Mouse (Mus musculus): ENCODE data around the gene Naa80. TPM values are rescaled to one million over a fixed set of nuclear protein-coding genes. Genes with fewer than 3 reads are reported as not detected.

Gene Naa80
- total and polyA plus RNA-seq, 2 experiments: 12.3 to 130 TPM

DNA sequence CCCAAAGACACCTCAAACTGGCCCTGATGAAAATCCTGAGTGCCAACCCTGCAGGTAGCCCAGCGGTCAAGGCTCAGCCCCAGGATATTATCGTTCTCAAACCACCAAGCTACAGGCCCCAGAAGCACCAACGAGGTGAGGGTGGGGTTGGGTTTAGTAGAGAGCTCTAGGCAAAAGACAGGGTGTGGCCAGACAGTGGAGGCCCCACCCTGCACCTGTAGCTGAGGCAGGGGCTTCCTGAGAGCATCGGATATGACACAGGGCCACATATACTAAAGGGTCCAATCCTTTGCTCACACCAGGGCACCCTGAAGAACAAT is 50.7 kb downstream of the Naa80 start:
- TF ChIP-seq POLR2A (IDR thresholded peaks at IDR 0.05; ENCODE audit: extremely low read depth, insufficient read depth, low read length) (no peak), CTCF (IDR thresholded peaks at IDR 0.05; ENCODE audit: low read depth, low read length) (no peak)
- Histone ChIP-seq H3K27ac (replicated peaks; ENCODE audit: insufficient read depth, low read depth, low read length) (peak overlapping the region; percentile 12), H3K79me2 (ENCODE audit: control insufficient read depth, insufficient read depth, low read length) (peaks cover 75% of the 10 kb centered on the region), H3K36me3 (ENCODE audit: control insufficient read depth, insufficient read depth, low read length) (no peaks in the 10 kb centered on the region), H3K4me1 (ENCODE audit: control insufficient read depth, insufficient read depth, low read length) (peaks cover 17% of the 10 kb centered on the region), H3K4me3 (ENCODE audit: insufficient read depth, low read depth, low read length) (no peak overlapping the region), H3K9ac (ENCODE audit: low read depth, low read length) (peak overlapping the region; percentile 33), H3K27me3 (ENCODE audit: control insufficient read depth, insufficient read depth, low read length) (no peaks in the 10 kb centered on the region)
- no peak for DNase-seq (ENCODE audit: extremely low read depth, low read depth, low spot score)
- 65% methylated on average over 4 of the region's 4 CpGs for WGBS

DNA sequence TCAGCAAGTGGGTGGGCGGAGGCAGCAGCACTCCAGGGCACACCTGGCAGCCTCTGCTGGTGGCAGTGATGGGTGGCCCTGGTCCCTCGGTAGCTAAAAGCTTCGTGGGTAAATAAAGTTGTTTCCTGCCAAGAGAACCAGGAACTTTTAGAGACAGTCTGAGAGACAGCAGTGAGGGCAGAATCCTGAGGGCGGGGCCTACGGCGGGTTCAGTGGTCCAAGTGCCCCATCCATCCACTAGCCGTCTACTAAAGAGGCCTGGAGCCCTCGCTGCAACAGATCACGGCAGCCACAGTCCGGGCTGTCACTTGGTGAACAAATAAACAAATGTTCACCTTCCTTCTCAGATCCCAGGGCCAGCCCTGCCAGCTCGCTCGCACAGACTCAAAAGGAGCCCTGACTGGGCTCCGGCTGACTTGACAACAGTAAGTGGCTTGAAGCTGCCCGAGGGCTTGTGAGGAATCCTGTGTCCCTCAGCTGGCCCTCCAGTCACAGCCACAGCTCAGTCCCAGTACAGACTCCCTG is 51.3 kb downstream of the Naa80 start:
- peaks cover 73% of the 10 kb centered on the region for H3K79me2 ChIP-seq (ENCODE audit: control insufficient read depth, insufficient read depth, low read length)
- peak overlapping the region; percentile 10; the same call in 1 of the 2 replicates for H3K27ac ChIP-seq (replicated peaks; ENCODE audit: insufficient read depth, low read depth, low read length)
- peak overlapping the region; percentile 9; the same call in 1 of the 2 replicates for H3K4me3 ChIP-seq (ENCODE audit: insufficient read depth, low read depth, low read length)
- H3K27me3 ChIP-seq (ENCODE audit: control insufficient read depth, insufficient read depth, low read length): no peaks in the 10 kb centered on the region
- TF ChIP-seq CTCF (IDR thresholded peaks at IDR 0.05; ENCODE audit: low read depth, low read length) (no peak), POLR2A (IDR thresholded peaks at IDR 0.05; ENCODE audit: extremely low read depth, insufficient read depth, low read length) (no peak)
- WGBS: 51% methylated on average over 14 of the region's 14 CpGs
- no peak overlapping the region; the same call in 1 of the 2 replicates for H3K9ac ChIP-seq (ENCODE audit: low read depth, low read length)
- peaks cover 14% of the 10 kb centered on the region; the same call in 1 of the 2 replicates for H3K4me1 ChIP-seq (ENCODE audit: control insufficient read depth, insufficient read depth, low read length)
- DNase-seq (ENCODE audit: extremely low read depth, low read depth, low spot score): no peak
- H3K36me3 ChIP-seq (ENCODE audit: control insufficient read depth, insufficient read depth, low read length): no peaks in the 10 kb centered on the region

DNA sequence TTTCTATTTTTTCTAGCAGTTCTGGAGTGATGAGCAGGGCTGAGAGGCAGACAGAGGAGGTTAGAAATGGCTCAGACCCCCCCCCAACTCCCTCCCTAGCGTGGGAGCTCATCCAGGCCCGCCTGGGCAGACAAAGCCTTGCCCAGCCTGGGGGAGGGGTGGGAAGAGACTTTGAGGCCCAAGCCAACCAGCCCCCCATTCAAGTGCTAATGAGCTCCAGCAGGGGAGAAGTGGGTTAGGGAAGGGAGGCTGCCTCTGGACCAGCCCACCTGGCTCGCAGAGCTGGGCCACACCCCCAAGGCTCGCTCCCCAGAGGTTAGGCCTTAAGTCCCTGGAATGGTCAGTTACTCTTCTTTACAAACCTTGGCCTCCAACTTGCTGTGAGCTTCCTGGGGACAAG is 51.9 kb downstream of the Naa80 start:
- DNase-seq (ENCODE audit: extremely low read depth, low read depth, low spot score): no peak
- TF ChIP-seq POLR2A (IDR thresholded peaks at IDR 0.05; ENCODE audit: extremely low read depth, insufficient read depth, low read length) (no peak), CTCF (IDR thresholded peaks at IDR 0.05; ENCODE audit: low read depth, low read length) (no peak)
- Histone ChIP-seq H3K4me1 (ENCODE audit: control insufficient read depth, insufficient read depth, low read length) (peaks cover 13% of the 10 kb centered on the region; the same call in 1 of the 2 replicates), H3K27ac (replicated peaks; ENCODE audit: insufficient read depth, low read depth, low read length) (no peak overlapping the region), H3K9ac (ENCODE audit: low read depth, low read length) (no peak overlapping the region), H3K36me3 (ENCODE audit: control insufficient read depth, insufficient read depth, low read length) (no peaks in the 10 kb centered on the region), H3K79me2 (ENCODE audit: control insufficient read depth, insufficient read depth, low read length) (peaks cover 69% of the 10 kb centered on the region), H3K4me3 (ENCODE audit: insufficient read depth, low read depth, low read length) (no peak overlapping the region), H3K27me3 (ENCODE audit: control insufficient read depth, insufficient read depth, low read length) (no peaks in the 10 kb centered on the region)
- 59% methylated on average over 4 of the region's 4 CpGs for WGBS

DNA sequence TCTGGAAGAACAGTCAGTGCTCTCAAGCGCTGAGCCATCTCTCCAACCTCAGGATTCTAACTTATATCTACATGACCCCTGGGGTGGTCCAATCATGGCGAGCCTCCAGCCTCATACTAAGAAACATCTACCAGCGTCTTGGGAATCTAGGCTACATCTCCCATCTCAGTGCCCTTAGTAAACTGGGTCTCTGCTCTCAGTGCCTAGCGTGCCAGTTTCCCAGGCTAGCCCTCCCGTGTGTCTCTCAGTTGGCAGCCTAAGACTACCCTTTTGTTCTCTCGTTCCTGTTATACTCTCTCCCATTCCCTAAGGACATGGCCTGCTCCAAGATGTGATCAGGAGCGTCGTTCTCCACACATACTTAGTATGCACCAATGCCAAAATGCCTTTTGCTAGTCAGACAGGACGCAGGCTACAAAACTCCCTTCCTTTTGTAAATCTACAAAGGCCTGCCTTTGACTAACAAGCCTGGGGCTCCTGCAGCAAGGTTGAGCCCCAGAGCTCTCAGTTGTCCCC is 52.7 kb downstream of the Naa80 start:
- peaks cover 16% of the 10 kb centered on the region; the same call in 1 of the 2 replicates for H3K4me1 ChIP-seq (ENCODE audit: control insufficient read depth, insufficient read depth, low read length)
- DNase-seq (ENCODE audit: extremely low read depth, low read depth, low spot score): no peak
- H3K27me3 ChIP-seq (ENCODE audit: control insufficient read depth, insufficient read depth, low read length): no peaks in the 10 kb centered on the region
- no peak overlapping the region for H3K4me3 ChIP-seq (ENCODE audit: insufficient read depth, low read depth, low read length)
- no peak overlapping the region for H3K9ac ChIP-seq (ENCODE audit: low read depth, low read length)
- peaks cover 62% of the 10 kb centered on the region for H3K79me2 ChIP-seq (ENCODE audit: control insufficient read depth, insufficient read depth, low read length)
- no peaks in the 10 kb centered on the region for H3K36me3 ChIP-seq (ENCODE audit: control insufficient read depth, insufficient read depth, low read length)
- 73% methylated on average over 9 of the region's 9 CpGs for WGBS
- TF ChIP-seq POLR2A (IDR thresholded peaks at IDR 0.05; ENCODE audit: extremely low read depth, insufficient read depth, low read length): no peak
- TF ChIP-seq CTCF (IDR thresholded peaks at IDR 0.05; ENCODE audit: low read depth, low read length): no peak
- no peak overlapping the region for H3K27ac ChIP-seq (replicated peaks; ENCODE audit: insufficient read depth, low read depth, low read length)

DNA sequence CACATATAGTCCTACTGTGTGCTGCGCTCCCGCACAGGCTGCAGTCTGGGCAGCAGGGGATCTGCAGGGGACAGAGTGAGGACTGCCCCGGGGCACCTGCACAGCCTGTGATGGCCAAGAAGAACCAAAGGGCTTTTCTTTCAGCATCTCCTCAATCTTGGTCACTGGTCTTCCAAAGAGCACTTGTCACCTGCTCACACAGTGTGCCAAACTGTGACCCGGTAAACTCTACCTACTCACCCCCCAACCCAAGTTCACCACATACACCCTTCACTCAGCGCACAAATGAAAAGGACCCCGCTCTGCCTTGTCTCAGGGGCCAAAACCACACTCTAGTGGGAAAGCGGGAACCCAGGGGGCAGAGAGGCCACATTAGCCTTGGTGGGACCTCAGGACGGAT is 53.2 kb downstream of the Naa80 start:
- 86% methylated on average over 8 of the region's 8 CpGs for WGBS
- H3K27me3 ChIP-seq (ENCODE audit: control insufficient read depth, insufficient read depth, low read length): no peaks in the 10 kb centered on the region
- peaks cover 57% of the 10 kb centered on the region for H3K79me2 ChIP-seq (ENCODE audit: control insufficient read depth, insufficient read depth, low read length)
- TF ChIP-seq CTCF (IDR thresholded peaks at IDR 0.05; ENCODE audit: low read depth, low read length): no peak
- TF ChIP-seq POLR2A (IDR thresholded peaks at IDR 0.05; ENCODE audit: extremely low read depth, insufficient read depth, low read length): no peak
- 0 out of 2 replicates have a peak overlapping the region, but pooled peaks have one; percentile 10 for H3K9ac ChIP-seq (ENCODE audit: low read depth, low read length)
- H3K4me1 ChIP-seq (ENCODE audit: control insufficient read depth, insufficient read depth, low read length): peaks cover 16% of the 10 kb centered on the region; the same call in 1 of the 2 replicates
- no peak overlapping the region for H3K4me3 ChIP-seq (ENCODE audit: insufficient read depth, low read depth, low read length)
- no peak overlapping the region for H3K27ac ChIP-seq (replicated peaks; ENCODE audit: insufficient read depth, low read depth, low read length)
- no peaks in the 10 kb centered on the region for H3K36me3 ChIP-seq (ENCODE audit: control insufficient read depth, insufficient read depth, low read length)
- no peak for DNase-seq (ENCODE audit: extremely low read depth, low read depth, low spot score)

DNA sequence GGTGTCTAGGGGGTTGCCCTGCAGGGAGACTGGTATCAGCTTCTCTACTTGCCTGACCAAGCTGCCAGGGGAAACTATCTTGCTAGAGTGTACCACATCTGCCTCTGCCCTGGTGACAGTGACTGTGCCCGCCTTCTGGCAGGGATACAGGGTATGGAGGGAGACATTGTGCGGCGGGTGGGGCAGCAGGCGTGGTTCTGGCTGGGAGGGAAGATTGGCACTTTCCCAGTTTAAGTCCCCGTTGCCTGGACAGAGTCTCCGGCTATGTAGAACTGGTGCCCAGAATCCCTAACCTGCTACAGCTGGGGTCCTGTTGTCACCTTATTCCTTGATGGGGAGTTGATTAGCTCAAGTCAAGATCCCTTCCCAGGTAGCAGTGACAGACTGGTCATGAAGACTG is 53.8 kb downstream of the Naa80 start:
- H3K4me3 ChIP-seq (ENCODE audit: insufficient read depth, low read depth, low read length): peak overlapping the region; percentile 79
- WGBS: 41% methylated on average over 6 of the region's 6 CpGs
- no peaks in the 10 kb centered on the region for H3K27me3 ChIP-seq (ENCODE audit: control insufficient read depth, insufficient read depth, low read length)
- TF ChIP-seq POLR2A (IDR thresholded peaks at IDR 0.05; ENCODE audit: extremely low read depth, insufficient read depth, low read length) (no peak), CTCF (IDR thresholded peaks at IDR 0.05; ENCODE audit: low read depth, low read length) (no peak)
- peak overlapping the region; percentile 93 for H3K9ac ChIP-seq (ENCODE audit: low read depth, low read length)
- DNase-seq (ENCODE audit: extremely low read depth, low read depth, low spot score): no peak
- no peaks in the 10 kb centered on the region for H3K36me3 ChIP-seq (ENCODE audit: control insufficient read depth, insufficient read depth, low read length)
- H3K4me1 ChIP-seq (ENCODE audit: control insufficient read depth, insufficient read depth, low read length): peaks cover 16% of the 10 kb centered on the region; the same call in 1 of the 2 replicates
- peak overlapping the region; percentile 70 for H3K27ac ChIP-seq (replicated peaks; ENCODE audit: insufficient read depth, low read depth, low read length)
- H3K79me2 ChIP-seq (ENCODE audit: control insufficient read depth, insufficient read depth, low read length): peaks cover 54% of the 10 kb centered on the region
